Mouse (Mus musculus) stomach, postnatal 0 days (tissue): ENCODE results near the gene Ctu1.

Experiments used
- CTCF ChIP-seq: IDR thresholded peaks from 2 replicates; pipeline ENCODE4 v1.5.1; 2016; ENCODE audit warnings: antibody characterized with exemption, low read depth, mild to moderate bottlenecking, moderate library complexity
- EP300 ChIP-seq: optimal IDR thresholded peaks from 2 replicates; pipeline ENCODE3; 2016; ENCODE audit warnings: antibody characterized with exemption

GRCm38 (mm10) chr7:43623819-43624218, 48.0 kb upstream of the Ctu1 start:
- TF ChIP-seq EP300 (no peak), CTCF (no peak)
